Mouse (Mus musculus) retina, adult 2 months (tissue): Measurements from ENCODE around the gene Cdhr1.
"Not testable (repeated sequence)": the region's sequence is repeated elsewhere in the genome, so short reads cannot be mapped to it uniquely, and the experiment has no call there.

Source experiments
- DNase-seq: peaks from one replicate; pipeline ENCODE4 v3.0.0-alpha.2; 2012; ENCODE audit warnings: low read depth, low spot score

Cdhr1 gene

DNA sequence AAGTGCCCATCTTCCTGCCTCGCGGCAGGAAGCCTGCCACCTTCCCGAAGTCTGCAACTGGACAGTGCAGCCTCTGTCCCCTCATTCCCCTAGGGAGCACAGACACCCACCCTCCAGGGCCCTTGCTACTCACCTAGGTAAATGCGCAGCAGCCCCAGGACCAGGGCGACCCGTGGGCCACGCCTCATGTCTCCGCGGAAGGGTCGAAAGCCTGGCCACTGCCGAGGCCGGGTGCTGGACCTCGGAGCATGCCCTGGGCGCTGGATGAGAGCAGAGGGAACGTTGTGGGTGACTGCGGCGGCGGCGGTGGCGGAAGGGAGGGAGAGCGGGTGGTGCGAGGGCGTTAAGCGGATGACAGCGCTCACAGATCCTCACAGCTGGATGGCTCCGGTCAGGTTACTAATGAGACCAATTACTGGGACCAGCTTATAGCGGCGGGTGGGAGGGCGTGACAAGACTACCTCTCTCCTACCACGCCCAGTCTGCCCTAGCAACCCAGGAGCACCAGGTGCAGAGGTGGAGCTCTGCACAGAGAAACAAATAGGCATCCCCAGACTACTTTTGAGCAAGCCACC is at the start of gene Cdhr1:
Cdhr1 (minus strand) TSS at position 392 of the 575 bp plus-strand sequence.
- peak; percentile 84 for DNase-seq

- no peak for DNase-seq
Observed at GRCm38 (mm10) chr14:37139051-37139710, 41.0 kb upstream of the Cdhr1 start.

DNA sequence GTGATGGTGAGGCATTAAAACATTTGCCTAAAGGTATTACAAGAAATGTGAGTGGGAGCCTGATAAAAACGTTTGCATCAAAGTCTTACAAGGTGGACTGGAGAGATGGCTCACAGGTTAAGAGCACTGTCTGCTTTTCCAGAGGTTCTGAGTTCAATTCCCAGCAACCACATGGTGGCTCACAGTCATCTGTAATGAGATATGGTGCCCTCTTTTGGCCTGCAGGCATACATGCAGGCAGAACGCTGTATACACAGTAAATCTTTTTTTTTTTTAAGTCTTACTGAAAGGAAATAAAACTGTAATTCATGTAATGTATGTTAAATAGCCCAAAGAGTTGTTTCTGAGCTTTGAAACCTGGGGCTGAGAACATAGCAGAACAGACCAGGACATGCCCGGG is 39.4 kb upstream of the Cdhr1 start:
- DNase-seq = not testable (repeated sequence)

DNA sequence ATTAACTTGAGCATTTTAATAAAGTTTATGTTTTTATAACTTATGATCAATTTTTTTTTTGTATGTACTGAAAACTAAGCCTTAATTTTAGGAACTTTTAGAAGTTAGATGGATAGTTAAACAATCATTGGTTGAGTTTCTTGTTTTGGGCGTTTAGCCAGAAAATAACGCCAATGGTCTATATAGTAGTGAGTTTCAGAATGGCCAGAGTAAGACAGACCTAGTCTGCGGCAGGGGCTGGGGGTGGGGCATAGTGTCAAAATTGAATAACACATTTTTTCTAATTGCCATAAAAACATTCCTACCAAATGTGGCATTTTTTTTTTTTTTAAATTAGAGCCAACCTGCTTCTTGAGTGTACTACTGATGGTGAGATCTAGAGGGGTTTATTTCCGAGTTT is 38.0 kb upstream of the Cdhr1 start:
- DNase-seq = no peak

GRCm38 (mm10) chr14:37135671-37136070 is 37.5 kb upstream of the Cdhr1 start:
- DNase-seq = no peak

GRCm38 (mm10) chr14:37135127-37135593 is 37.0 kb upstream of the Cdhr1 start, which contains the start of gene Ghitm:
Gene Ghitm (minus strand): TSS chr14:37135272.
- peak; percentile 87 for DNase-seq

GRCm38 (mm10) chr14:37134304-37135126 is 36.4 kb upstream of the Cdhr1 start:
- DNase-seq = no peak

DNA sequence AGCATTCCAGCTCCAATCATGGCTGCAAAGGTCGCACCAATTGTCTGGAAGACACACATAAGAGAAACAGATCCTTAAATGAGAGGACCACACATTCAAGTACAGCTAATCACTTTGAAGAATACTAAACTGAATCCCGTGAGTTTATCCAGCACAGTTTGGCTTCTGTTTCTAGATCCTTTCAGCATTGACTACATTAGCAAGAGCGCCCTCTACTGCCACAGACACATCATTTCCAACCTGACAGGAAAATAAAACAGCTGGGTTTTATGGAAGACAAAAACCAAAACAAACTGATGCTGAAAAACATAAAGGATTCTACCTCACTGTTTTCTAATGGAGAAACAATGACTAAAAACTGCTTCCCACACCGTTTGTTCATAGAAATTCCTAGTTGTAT is 29.5 kb upstream of the Cdhr1 start:
- DNase-seq = peak; percentile 61

DNA sequence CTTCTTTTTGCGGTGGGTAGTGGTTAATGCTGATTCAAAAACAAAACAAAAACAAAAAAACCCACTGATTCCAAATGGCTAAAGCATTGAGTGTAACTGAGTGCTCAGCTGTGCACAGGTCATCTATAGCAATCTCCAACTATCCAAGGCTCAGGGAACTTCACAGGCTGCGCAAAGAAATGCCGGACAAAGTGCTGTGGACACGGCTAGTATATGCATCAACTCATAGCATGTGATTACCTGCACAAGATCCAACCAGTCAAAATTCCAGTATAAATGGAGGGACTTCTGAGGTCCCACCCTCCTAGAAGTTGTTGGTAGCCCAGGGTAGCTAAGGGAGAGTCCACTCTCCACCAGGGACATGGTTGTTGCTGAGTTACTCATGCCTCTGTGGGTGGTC is 21.1 kb upstream of the Cdhr1 start:
- no peak for DNase-seq

GRCm38 (mm10) chr14:37113922-37114321 is 15.8 kb upstream of the Cdhr1 start, which contains the start of gene 2610528A11Rik:
Gene 2610528A11Rik (minus strand): TSS chr14:37114022.
- no peak for DNase-seq

- DNase-seq = no peak
Observed at GRCm38 (mm10) chr14:37112931-37113330, 14.8 kb upstream of the Cdhr1 start.

- DNase-seq = no peak
Observed at GRCm38 (mm10) chr14:37111371-37111770, 13.2 kb upstream of the Cdhr1 start.

DNA sequence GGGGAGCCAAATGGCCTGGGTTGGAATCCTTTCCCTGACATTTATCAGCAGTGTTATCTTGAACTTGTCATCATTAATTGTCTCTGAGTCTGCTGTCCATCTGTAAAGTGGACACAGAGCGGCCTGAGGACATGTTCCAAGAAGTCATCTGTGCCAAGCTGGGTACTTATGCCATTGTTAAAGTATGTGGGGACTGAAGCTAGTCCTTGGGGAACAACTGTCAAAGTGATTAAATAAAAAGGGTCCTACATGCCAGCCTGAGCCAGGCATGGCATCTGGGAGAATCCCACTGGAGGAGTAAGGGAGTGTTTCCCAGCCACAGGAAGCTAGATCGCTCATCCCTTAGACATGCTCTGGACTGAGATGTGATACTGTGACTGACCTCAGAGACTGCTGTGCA is 12.3 kb upstream of the Cdhr1 start:
- no peak for DNase-seq

- DNase-seq = no peak
Observed at GRCm38 (mm10) chr14:37109975-37110374, 11.8 kb upstream of the Cdhr1 start.

DNA sequence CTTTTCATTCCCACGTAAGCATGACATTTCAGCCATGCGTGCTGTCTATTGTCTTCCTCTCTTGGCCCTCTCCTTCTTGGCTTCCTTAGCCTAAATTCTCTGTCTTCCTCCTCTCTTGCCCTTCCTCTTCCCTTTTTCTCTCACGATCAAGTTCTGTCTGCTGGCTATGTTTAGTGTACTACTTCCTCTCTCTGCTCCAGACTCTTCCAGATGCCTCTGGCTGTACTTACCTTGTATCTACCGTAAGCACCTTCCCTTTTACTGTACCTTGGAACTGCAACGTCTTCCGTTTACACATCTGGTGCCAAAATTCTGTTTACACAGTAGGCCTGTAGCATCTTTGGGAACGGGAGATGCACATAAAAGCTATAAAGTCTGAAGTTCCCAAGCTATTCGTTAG is 11.3 kb upstream of the Cdhr1 start:
- no peak for DNase-seq

GRCm38 (mm10) chr14:37105846-37106245 is 7.7 kb upstream of the Cdhr1 start:
- no peak for DNase-seq

DNA sequence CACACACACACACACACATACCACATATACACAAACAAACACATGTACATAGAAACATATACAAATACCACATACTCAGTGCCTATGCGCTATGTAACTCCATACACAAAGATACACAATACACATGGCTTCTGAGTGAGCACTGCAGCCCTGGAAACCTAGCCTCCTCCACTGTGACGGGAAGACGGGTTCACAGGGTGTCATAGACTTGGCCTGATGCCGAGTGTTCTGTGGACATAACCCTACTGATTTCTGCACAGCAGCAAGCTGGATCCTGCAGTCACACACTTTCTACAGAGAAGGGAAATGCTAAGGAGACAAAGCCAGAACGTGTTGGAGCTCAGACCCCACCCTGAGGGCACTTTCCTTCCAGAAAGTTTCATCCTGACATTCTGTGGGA is 6.6 kb upstream of the Cdhr1 start:
- no peak for DNase-seq

GRCm38 (mm10) chr14:37102484-37102883 is 4.3 kb upstream of the Cdhr1 start:
- DNase-seq = no peak

DNA sequence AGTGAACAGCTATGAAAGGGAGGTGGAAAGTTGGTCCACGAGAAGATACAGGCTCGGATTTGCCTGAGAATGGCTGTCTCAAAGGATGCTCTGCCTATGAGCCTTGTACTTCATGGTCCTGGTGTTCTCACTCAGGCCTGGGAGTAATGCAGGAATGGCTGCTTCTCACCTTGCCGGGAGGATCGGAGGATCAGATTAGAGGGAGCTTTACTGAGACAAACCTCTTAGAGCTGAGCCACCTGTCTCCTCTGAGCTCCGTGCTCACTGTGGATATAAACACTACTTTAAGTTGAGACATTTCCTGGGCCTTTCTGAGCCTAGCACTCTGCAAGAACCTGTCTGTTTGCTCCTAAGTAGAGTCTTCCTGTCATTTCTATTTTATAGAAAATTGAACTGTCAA is 3.4 kb upstream of the Cdhr1 start:
- peak; percentile 77 for DNase-seq

DNA sequence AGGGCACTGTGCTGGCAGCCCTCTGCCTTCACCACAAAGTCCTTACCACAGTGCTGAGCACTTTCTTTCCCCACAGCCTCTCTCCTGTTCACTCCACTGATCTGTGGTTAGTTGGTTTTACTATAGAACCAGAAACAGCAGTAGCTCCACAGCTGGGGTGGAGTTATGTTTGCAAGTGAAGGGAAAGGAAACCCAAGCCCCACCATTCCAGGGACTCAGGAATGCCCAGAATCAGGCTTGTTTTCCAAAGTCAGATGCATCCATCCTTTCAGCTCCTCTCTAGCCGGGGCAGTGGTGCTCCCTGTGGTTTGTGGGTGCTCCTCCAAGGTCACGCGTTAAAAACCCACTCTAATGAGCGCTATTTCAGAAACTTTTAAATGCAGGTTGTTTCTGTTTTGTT is 2.6 kb downstream of the Cdhr1 start:
- no peak for DNase-seq

GRCm38 (mm10) chr14:37094436-37094835 is 3.7 kb downstream of the Cdhr1 start:
- DNase-seq = no peak

- DNase-seq = no peak
Observed at GRCm38 (mm10) chr14:37083755-37084154, 14.4 kb downstream of the Cdhr1 start.
